Mouse (Mus musculus) hindbrain, embryonic 11.5 days (tissue): ENCODE data around the gene Hmgb3. TPM values are rescaled to one million over a fixed set of nuclear protein-coding genes. Genes with fewer than 3 reads are reported as not detected.

Experiments
- ATAC-seq: fragments of 200-750 bp; cut with Nextera tagmentation; 2 replicates; pipeline ENCODE4 v1.8.0; 2017; ENCODE audit warnings: mild to moderate bottlenecking, moderate TSS enrichment, moderate library complexity; ENCODE audit not compliant: low FRiP score
- DNase-seq: peaks from one replicate; pipeline ENCODE4 v3.0.0-alpha.2; 2015; ENCODE audit warnings: low spot score
- H3K27ac ChIP-seq: fragments of 300-500 bp; sonication (generic); 2 replicates; pipeline ENCODE4 v1.5.1; 2014; ENCODE audit warnings: mild to moderate bottlenecking, low read depth, low read length
- H3K27me3 ChIP-seq: fragments of 300-500 bp; sonication (generic); 2 replicates; pipeline ENCODE4 v1.6.1; 2014; ENCODE audit warnings: mild to moderate bottlenecking, low read length, moderate library complexity, mixed read lengths; ENCODE audit not compliant: control insufficient read depth, insufficient read depth
- H3K36me3 ChIP-seq: fragments of 300-500 bp; sonication (generic); 2 replicates; pipeline ENCODE4 v1.6.1; 2014; ENCODE audit warnings: mild to moderate bottlenecking, low read length, moderate library complexity, mixed read lengths; ENCODE audit not compliant: control insufficient read depth, insufficient read depth
- H3K4me1 ChIP-seq: fragments of 300-500 bp; sonication (generic); replicated peaks from 2 replicates; pipeline ENCODE4 v1.6.1; 2014; ENCODE audit warnings: low read length, mixed read lengths; ENCODE audit not compliant: control insufficient read depth, insufficient read depth
- H3K4me2 ChIP-seq: fragments of 300-500 bp; sonication (generic); replicated peaks from 2 replicates; pipeline ENCODE4 v1.6.1; 2014; ENCODE audit warnings: mild to moderate bottlenecking, low read depth, low read length
- H3K4me3 ChIP-seq: fragments of 300-500 bp; sonication (generic); 2 replicates; pipeline ENCODE4 v1.5.1; 2014; ENCODE audit warnings: low read depth, low read length
- H3K9ac ChIP-seq: fragments of 300-500 bp; sonication (generic); 2 replicates; pipeline ENCODE4 v1.6.1; 2014; ENCODE audit warnings: low read depth, low read length
- H3K9me3 ChIP-seq: fragments of 300-500 bp; sonication (generic); 2 replicates; pipeline ENCODE4 v1.6.1; 2016; ENCODE audit warnings: low read length; ENCODE audit not compliant: control insufficient read depth
- WGBS: fragments of 180-500 bp; shearing (Covaris S2); extraction: QIAGEN DNeasy Blood & Tissue Kit; methylation state at CpG from one replicate; pipeline ENCODE4 v1.1.7; 2014; 5-methylcytosine and 5-hydroxymethylcytosine counted together
- polyA plus RNA-seq: library from polyadenylated mRNA; unstranded; fragments of >200 nt; fragmentation: Nextera tagmentation; extraction: Ambion mirVana; gene quantifications from 2 replicates; pipeline ENCODE4 v1.2.1, GENCODE M21; 2014

Hmgb3 gene
- polyA plus RNA-seq, 1 experiment from 2014 or later, result 571 TPM

DNA sequence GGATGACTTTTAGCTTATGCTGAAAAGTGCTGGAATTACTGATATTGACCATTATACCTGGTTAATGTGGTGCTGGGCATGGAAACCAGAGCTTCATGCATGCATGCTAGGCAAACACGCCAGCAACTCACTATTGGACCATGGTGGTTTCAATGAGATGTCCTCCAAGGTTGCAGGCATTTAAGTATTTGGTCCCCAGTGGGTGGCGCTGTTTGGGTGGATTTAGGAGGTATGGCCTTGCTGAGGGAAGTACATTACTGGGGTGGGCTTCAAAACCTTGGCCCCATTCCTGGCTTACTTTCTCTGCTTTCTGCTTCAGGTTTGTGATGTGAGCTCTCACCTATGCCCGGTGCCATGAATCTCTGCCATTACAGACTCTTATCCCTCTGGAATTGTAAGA, 23.1 kb upstream of the Hmgb3 start:
- Histone ChIP-seq H3K9me3 (no peaks in the 10 kb centered on the region), H3K27ac (no peak overlapping the region), H3K36me3 (no peaks in the 10 kb centered on the region), H3K4me2 (no peak overlapping the region), H3K9ac (no peak overlapping the region), H3K4me1 (no peaks in the 10 kb centered on the region), H3K27me3 (no peaks in the 10 kb centered on the region), H3K4me3 (no peak overlapping the region)
- 65% methylated on average over 3 of the region's 3 CpGs for WGBS
- DNase-seq (no peak), ATAC-seq (no peak)

- WGBS, result 79% methylated on average over 5 of the region's 5 CpGs
- no peaks in the 10 kb centered on the region for H3K36me3 ChIP-seq
- DNase-seq (no peak), ATAC-seq (no peak)
- H3K27ac ChIP-seq, result no peak overlapping the region
- H3K4me2 ChIP-seq, result no peak overlapping the region
- no peaks in the 10 kb centered on the region for H3K27me3 ChIP-seq
- H3K4me3 ChIP-seq, result no peak overlapping the region
- no peaks in the 10 kb centered on the region for H3K4me1 ChIP-seq
- no peak overlapping the region for H3K9ac ChIP-seq
- H3K9me3 ChIP-seq, result no peaks in the 10 kb centered on the region
These were observed 21.6 kb upstream of the Hmgb3 start for GRCm38 (mm10) chrX:71534102-71534501.

GRCm38 (mm10) chrX:71537791-71538190, 17.9 kb upstream of the Hmgb3 start:
- Histone ChIP-seq H3K4me2 (no peak overlapping the region), H3K36me3 (no peaks in the 10 kb centered on the region), H3K4me3 (no peak overlapping the region), H3K4me1 (no peaks in the 10 kb centered on the region), H3K9ac (no peak overlapping the region), H3K9me3 (no peaks in the 10 kb centered on the region), H3K27ac (no peak overlapping the region), H3K27me3 (no peaks in the 10 kb centered on the region)
- DNase-seq (no peak), ATAC-seq (no peak)
- 72% methylated on average over 2 of the region's 2 CpGs for WGBS

DNA sequence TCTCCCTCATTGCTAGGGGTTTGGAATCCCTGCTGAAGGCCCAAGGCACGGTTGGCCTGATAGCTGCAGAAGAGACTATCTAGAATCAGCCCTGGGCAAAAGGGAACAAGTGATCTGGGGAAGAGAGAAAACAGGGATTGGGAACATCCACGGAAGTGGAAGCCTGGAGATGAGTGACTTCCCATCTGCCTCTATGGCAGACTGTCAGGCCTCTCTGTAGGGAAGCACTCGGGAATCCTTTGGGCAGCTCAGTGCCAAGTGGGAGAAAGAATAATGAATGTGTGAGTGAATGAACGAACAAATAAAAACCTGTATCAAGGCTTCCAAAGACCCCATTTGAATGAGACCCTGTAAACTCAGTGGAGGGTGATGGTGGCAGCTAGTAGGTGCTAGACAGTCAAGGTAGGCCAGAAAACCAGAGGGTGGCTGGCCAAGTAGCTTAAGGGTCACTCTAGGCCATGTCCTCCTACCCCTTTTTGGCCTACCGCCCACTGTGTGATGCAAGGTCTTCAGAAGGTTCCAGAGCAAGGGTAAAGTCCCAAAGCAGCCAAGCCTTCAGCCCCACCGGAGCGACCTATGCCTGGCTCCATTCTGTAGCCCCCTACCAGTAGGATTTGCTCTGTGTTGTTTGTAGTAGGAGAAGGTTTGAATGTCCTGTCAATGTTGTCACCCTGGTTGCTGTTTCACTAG, 14.8 kb upstream of the Hmgb3 start:
- no peak for ATAC-seq
- Histone ChIP-seq H3K9ac (no peak overlapping the region), H3K36me3 (no peaks in the 10 kb centered on the region), H3K4me2 (no peak overlapping the region), H3K4me3 (no peak overlapping the region), H3K27ac (no peak overlapping the region), H3K9me3 (no peaks in the 10 kb centered on the region), H3K27me3 (no peaks in the 10 kb centered on the region), H3K4me1 (no peaks in the 10 kb centered on the region)
- no peak for DNase-seq
- WGBS, result 81% methylated on average over 7 of the region's 7 CpGs

- Histone ChIP-seq H3K9me3 (no peaks in the 10 kb centered on the region), H3K9ac (no peak overlapping the region), H3K27ac (no peak overlapping the region), H3K4me3 (no peak overlapping the region), H3K27me3 (no peaks in the 10 kb centered on the region), H3K36me3 (no peaks in the 10 kb centered on the region), H3K4me2 (no peak overlapping the region), H3K4me1 (no peaks in the 10 kb centered on the region)
- DNase-seq (no peak), ATAC-seq (no peak)
- 72% methylated on average over 5 of the region's 5 CpGs for WGBS
These were observed 11.0 kb upstream of the Hmgb3 start for GRCm38 (mm10) chrX:71544731-71545130.

GRCm38 (mm10) chrX:71545163-71545562, 10.6 kb upstream of the Hmgb3 start:
- DNase-seq (no peak), ATAC-seq (no peak)
- Histone ChIP-seq H3K4me3 (no peak overlapping the region), H3K27me3 (no peaks in the 10 kb centered on the region), H3K36me3 (no peaks in the 10 kb centered on the region), H3K4me1 (no peaks in the 10 kb centered on the region), H3K4me2 (no peak overlapping the region), H3K9me3 (no peaks in the 10 kb centered on the region), H3K27ac (no peak overlapping the region), H3K9ac (no peak overlapping the region)
- WGBS, result 81% methylated on average over 2 of the region's 2 CpGs

DNA sequence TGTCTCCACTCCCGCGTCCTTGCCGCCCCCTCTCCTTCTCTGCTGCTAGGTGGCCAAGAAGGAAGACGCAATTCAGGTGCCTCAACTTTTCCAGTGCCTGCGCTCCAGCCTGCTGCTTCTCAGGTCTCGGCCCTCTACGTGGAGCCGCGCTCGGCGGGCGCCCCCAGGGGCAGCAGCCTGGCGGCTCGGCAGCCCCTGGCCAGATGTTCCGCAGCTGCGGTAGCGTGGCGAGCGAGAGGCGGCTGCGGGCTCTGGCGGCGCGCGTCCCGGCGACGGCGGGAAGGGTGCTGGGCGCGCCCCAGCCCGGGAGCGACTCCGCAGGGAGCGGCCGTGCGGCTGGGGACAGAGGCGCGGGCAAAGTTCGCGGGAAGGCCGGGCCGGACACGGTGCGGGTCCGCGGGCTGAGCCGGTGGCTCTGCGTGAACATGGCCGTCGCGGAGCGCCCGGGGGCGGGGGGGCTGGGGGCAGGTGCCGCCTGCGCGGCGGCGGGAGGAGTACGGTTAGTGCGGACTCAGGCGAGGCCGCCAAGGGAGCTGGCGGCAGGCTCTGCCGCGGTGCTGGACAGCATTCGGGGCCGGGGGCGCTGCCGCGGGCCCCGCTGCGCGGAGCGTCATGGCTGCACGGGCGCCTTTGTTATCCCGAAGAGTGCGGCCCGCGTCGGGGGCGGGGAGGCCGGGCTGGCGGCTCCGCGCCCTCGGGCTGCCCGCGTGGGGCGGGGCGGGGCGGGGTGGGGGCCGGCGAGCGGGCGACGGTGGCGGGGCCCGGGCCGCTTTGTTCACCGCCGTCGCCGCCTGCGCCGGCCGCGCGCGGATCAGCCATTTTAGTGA, 610 bp downstream of the Hmgb3 start:
- Histone ChIP-seq H3K4me2 (peak overlapping the region; percentile 53; the same call in 1 of the 2 replicates), H3K9me3 (no peaks in the 10 kb centered on the region), H3K4me1 (no peaks in the 10 kb centered on the region), H3K9ac (peak overlapping the region; percentile 90), H3K27ac (peak overlapping the region; percentile 96), H3K27me3 (no peaks in the 10 kb centered on the region; the same call in 1 of the 2 replicates), H3K36me3 (no peaks in the 10 kb centered on the region), H3K4me3 (peak overlapping the region; percentile 79)
- DNase-seq (peak; percentile 53), ATAC-seq (peak; percentile 70)
- 12% methylated on average over 32 of the region's 112 CpGs for WGBS

GRCm38 (mm10) chrX:71556965-71557491, 1.3 kb downstream of the Hmgb3 start:
- no peaks in the 10 kb centered on the region for H3K36me3 ChIP-seq
- no peaks in the 10 kb centered on the region; the same call in 1 of the 2 replicates for H3K27me3 ChIP-seq
- H3K4me1 ChIP-seq, result no peaks in the 10 kb centered on the region
- H3K9ac ChIP-seq, result peak overlapping the region; percentile 90
- H3K9me3 ChIP-seq, result no peaks in the 10 kb centered on the region
- peak overlapping the region; percentile 53 for H3K4me2 ChIP-seq
- peak overlapping the region; percentile 79 for H3K4me3 ChIP-seq
- no peak; the same call in 1 of the 2 replicates for ATAC-seq
- WGBS, result 39% methylated on average over 17 of the region's 37 CpGs
- peak overlapping the region; percentile 96 for H3K27ac ChIP-seq
- peak; percentile 34 for DNase-seq
